Mouse (Mus musculus): ENCODE results near the gene Tuba8. TPM values are rescaled to one million over a fixed set of nuclear protein-coding genes. Genes with fewer than 3 reads are reported as not detected.

Tuba8 gene
- polyA plus RNA-seq, 1 experiment from 2014 or later, result 0.32 TPM

GRCm38 (mm10) chr6:121215896-121216295 is 5.4 kb downstream of the Tuba8 start:
- WGBS, result 85% methylated on average over 6 of the region's 6 CpGs
- H3K27ac ChIP-seq, result no peak overlapping the region
- ATAC-seq (replicated peaks; ENCODE audit: low FRiP score, low read depth), result no peak
- H3K36me3 ChIP-seq (ENCODE audit: insufficient read depth, low read length), result no peaks in the 10 kb centered on the region
- H3K27me3 ChIP-seq (ENCODE audit: insufficient read depth, low read length), result no peaks in the 10 kb centered on the region
- H3K4me3 ChIP-seq (replicated peaks; ENCODE audit: low read depth, low read length), result no peak overlapping the region
- no peaks in the 10 kb centered on the region for H3K9me3 ChIP-seq (replicated peaks; ENCODE audit: low read length)
- no peak overlapping the region for H3K9ac ChIP-seq (ENCODE audit: low read depth, low read length)
- TF ChIP-seq CTCF (IDR thresholded peaks at IDR 0.05; ENCODE audit: low read depth), result no peak
- H3K4me1 ChIP-seq (replicated peaks; ENCODE audit: insufficient read depth, low read length), result 0 out of 2 replicates have a peak, but pooled peaks cover 6% of the 10 kb centered on the region
- H3K4me2 ChIP-seq (ENCODE audit: low read length), result no peak overlapping the region
- DNase-seq (ENCODE audit: low spot score), result no peak

GRCm38 (mm10) chr6:121216589-121217255 is 6.2 kb downstream of the Tuba8 start:
- Histone ChIP-seq H3K4me2 (ENCODE audit: low read length) (no peak overlapping the region), H3K27me3 (ENCODE audit: insufficient read depth, low read length) (no peaks in the 10 kb centered on the region), H3K4me3 (replicated peaks; ENCODE audit: low read depth, low read length) (no peak overlapping the region), H3K4me1 (replicated peaks; ENCODE audit: insufficient read depth, low read length) (0 out of 2 replicates have a peak, but pooled peaks cover 3% of the 10 kb centered on the region), H3K9ac (ENCODE audit: low read depth, low read length) (no peak overlapping the region), H3K36me3 (ENCODE audit: insufficient read depth, low read length) (no peaks in the 10 kb centered on the region), H3K9me3 (replicated peaks; ENCODE audit: low read length) (no peaks in the 10 kb centered on the region), H3K27ac (no peak overlapping the region)
- TF ChIP-seq CTCF (IDR thresholded peaks at IDR 0.05; ENCODE audit: low read depth), result no peak
- DNase-seq (ENCODE audit: low spot score), result no peak
- 79% methylated on average over 5 of the region's 5 CpGs for WGBS
- no peak for ATAC-seq (replicated peaks; ENCODE audit: low FRiP score, low read depth)

- H3K27me3 ChIP-seq (ENCODE audit: insufficient read depth, low read length), result no peaks in the 10 kb centered on the region
- ATAC-seq (replicated peaks; ENCODE audit: low FRiP score, low read depth) (no peak), DNase-seq (ENCODE audit: low spot score) (no peak)
- H3K36me3 ChIP-seq (ENCODE audit: insufficient read depth, low read length), result no peaks in the 10 kb centered on the region
- H3K4me3 ChIP-seq (replicated peaks; ENCODE audit: low read depth, low read length), result no peak overlapping the region
- TF ChIP-seq CTCF (IDR thresholded peaks at IDR 0.05; ENCODE audit: low read depth), result no peak
- no peaks in the 10 kb centered on the region for H3K9me3 ChIP-seq (replicated peaks; ENCODE audit: low read length)
- WGBS, result 80% methylated on average over 7 of the region's 7 CpGs
- no peak overlapping the region for H3K4me2 ChIP-seq (ENCODE audit: low read length)
- H3K9ac ChIP-seq (ENCODE audit: low read depth, low read length), result no peak overlapping the region
- H3K27ac ChIP-seq, result no peak overlapping the region
- H3K4me1 ChIP-seq (replicated peaks; ENCODE audit: insufficient read depth, low read length), result no peaks in the 10 kb centered on the region
These were observed 7.5 kb downstream of the Tuba8 start for GRCm38 (mm10) chr6:121218002-121218401.

- no peak for TF ChIP-seq CTCF (IDR thresholded peaks at IDR 0.05; ENCODE audit: low read depth)
- no peak for ATAC-seq (replicated peaks; ENCODE audit: low FRiP score, low read depth)
- no peaks in the 10 kb centered on the region for H3K9me3 ChIP-seq (replicated peaks; ENCODE audit: low read length)
- no peak overlapping the region for H3K4me2 ChIP-seq (ENCODE audit: low read length)
- no peak for DNase-seq (ENCODE audit: low spot score)
- H3K4me1 ChIP-seq (replicated peaks; ENCODE audit: insufficient read depth, low read length), result no peaks in the 10 kb centered on the region
- no peak overlapping the region for H3K4me3 ChIP-seq (replicated peaks; ENCODE audit: low read depth, low read length)
- no peak overlapping the region for H3K9ac ChIP-seq (ENCODE audit: low read depth, low read length)
- H3K27me3 ChIP-seq (ENCODE audit: insufficient read depth, low read length), result no peaks in the 10 kb centered on the region
- H3K27ac ChIP-seq, result no peak overlapping the region
- H3K36me3 ChIP-seq (ENCODE audit: insufficient read depth, low read length), result no peaks in the 10 kb centered on the region
- WGBS, result 84% methylated on average over 4 of the region's 4 CpGs
These were observed 8.9 kb downstream of the Tuba8 start for GRCm38 (mm10) chr6:121219406-121219805.

GRCm38 (mm10) chr6:121220181-121220580 is 9.7 kb downstream of the Tuba8 start:
- Histone ChIP-seq H3K27ac (no peak overlapping the region), H3K4me3 (replicated peaks; ENCODE audit: low read depth, low read length) (no peak overlapping the region), H3K36me3 (ENCODE audit: insufficient read depth, low read length) (no peaks in the 10 kb centered on the region), H3K4me2 (ENCODE audit: low read length) (no peak overlapping the region), H3K9ac (ENCODE audit: low read depth, low read length) (no peak overlapping the region), H3K27me3 (ENCODE audit: insufficient read depth, low read length) (no peaks in the 10 kb centered on the region), H3K4me1 (replicated peaks; ENCODE audit: insufficient read depth, low read length) (no peaks in the 10 kb centered on the region), H3K9me3 (replicated peaks; ENCODE audit: low read length) (no peaks in the 10 kb centered on the region)
- TF ChIP-seq CTCF (IDR thresholded peaks at IDR 0.05; ENCODE audit: low read depth), result no peak
- no peak for DNase-seq (ENCODE audit: low spot score)
- WGBS, result 84% methylated on average over 10 of the region's 10 CpGs
- no peak for ATAC-seq (replicated peaks; ENCODE audit: low FRiP score, low read depth)

- no peak overlapping the region for H3K27ac ChIP-seq
- H3K4me3 ChIP-seq (replicated peaks; ENCODE audit: low read depth, low read length), result no peak overlapping the region
- ATAC-seq (replicated peaks; ENCODE audit: low FRiP score, low read depth) (no peak), DNase-seq (ENCODE audit: low spot score) (no peak)
- H3K9ac ChIP-seq (ENCODE audit: low read depth, low read length), result no peak overlapping the region
- no peaks in the 10 kb centered on the region for H3K9me3 ChIP-seq (replicated peaks; ENCODE audit: low read length)
- H3K27me3 ChIP-seq (ENCODE audit: insufficient read depth, low read length), result no peaks in the 10 kb centered on the region
- TF ChIP-seq CTCF (IDR thresholded peaks at IDR 0.05; ENCODE audit: low read depth), result no peak
- no peaks in the 10 kb centered on the region for H3K36me3 ChIP-seq (ENCODE audit: insufficient read depth, low read length)
- H3K4me2 ChIP-seq (ENCODE audit: low read length), result no peak overlapping the region
- WGBS, result 72% methylated on average over 8 of the region's 8 CpGs
- H3K4me1 ChIP-seq (replicated peaks; ENCODE audit: insufficient read depth, low read length), result 0 out of 2 replicates have a peak, but pooled peaks cover 8% of the 10 kb centered on the region
These were observed 11.5 kb downstream of the Tuba8 start for GRCm38 (mm10) chr6:121221876-121222597.

Data from kidney, postnatal 0 days (tissue).